Mouse (Mus musculus) limb, embryonic 10.5 days (tissue): ENCODE data around the gene Ciart. TPM values are rescaled to one million over a fixed set of nuclear protein-coding genes. Genes with fewer than 3 reads are reported as not detected.
"Not testable (repeated sequence)": the region's sequence is repeated elsewhere in the genome, so short reads cannot be mapped to it uniquely, and the experiment has no call there.

Experiments
- DNase-seq: peaks from one replicate; pipeline ENCODE4 v3.0.0-alpha.2; 2017; ENCODE audit warnings: low spot score
- H3K27ac ChIP-seq: fragments of 300-500 bp; sonication (generic); 2 replicates; pipeline ENCODE4 v1.5.1; 2016; ENCODE audit warnings: mild to moderate bottlenecking
- H3K27me3 ChIP-seq: fragments of 300-500 bp; sonication (generic); 2 replicates; pipeline ENCODE4 v1.6.1; 2016; ENCODE audit warnings: low read depth, mild to moderate bottlenecking; ENCODE audit not compliant: poor library complexity, severe bottlenecking
- H3K36me3 ChIP-seq: fragments of 300-500 bp; sonication (generic); 2 replicates; pipeline ENCODE4 v1.6.1; 2016; ENCODE audit warnings: mild to moderate bottlenecking, moderate library complexity
- H3K4me1 ChIP-seq: fragments of 300-500 bp; sonication (generic); 2 replicates; pipeline ENCODE4 v1.6.1; 2016
- H3K4me3 ChIP-seq: fragments of 300-500 bp; sonication (generic); 2 replicates; pipeline ENCODE4 v1.5.1; 2016; ENCODE audit warnings: mild to moderate bottlenecking, moderate library complexity
- H3K9me3 ChIP-seq: fragments of 300-500 bp; sonication (generic); replicated peaks from 2 replicates; pipeline ENCODE4 v1.6.1; 2016; ENCODE audit warnings: mild to moderate bottlenecking
- WGBS: fragments of 180-500 bp; shearing (Covaris S2); methylation state at CpG from one replicate; pipeline ENCODE4 v1.1.7; 2016; 5-methylcytosine and 5-hydroxymethylcytosine counted together
- polyA plus RNA-seq: library from polyadenylated mRNA; unstranded; fragments of >200 nt; fragmentation: Nextera tagmentation; extraction: Ambion mirVana; gene quantifications from 2 replicates; pipeline ENCODE4 v1.2.1, GENCODE M21; 2016

Ciart gene
- polyA plus RNA-seq, 1 experiment from 2014 or later = 8.8 TPM

DNA sequence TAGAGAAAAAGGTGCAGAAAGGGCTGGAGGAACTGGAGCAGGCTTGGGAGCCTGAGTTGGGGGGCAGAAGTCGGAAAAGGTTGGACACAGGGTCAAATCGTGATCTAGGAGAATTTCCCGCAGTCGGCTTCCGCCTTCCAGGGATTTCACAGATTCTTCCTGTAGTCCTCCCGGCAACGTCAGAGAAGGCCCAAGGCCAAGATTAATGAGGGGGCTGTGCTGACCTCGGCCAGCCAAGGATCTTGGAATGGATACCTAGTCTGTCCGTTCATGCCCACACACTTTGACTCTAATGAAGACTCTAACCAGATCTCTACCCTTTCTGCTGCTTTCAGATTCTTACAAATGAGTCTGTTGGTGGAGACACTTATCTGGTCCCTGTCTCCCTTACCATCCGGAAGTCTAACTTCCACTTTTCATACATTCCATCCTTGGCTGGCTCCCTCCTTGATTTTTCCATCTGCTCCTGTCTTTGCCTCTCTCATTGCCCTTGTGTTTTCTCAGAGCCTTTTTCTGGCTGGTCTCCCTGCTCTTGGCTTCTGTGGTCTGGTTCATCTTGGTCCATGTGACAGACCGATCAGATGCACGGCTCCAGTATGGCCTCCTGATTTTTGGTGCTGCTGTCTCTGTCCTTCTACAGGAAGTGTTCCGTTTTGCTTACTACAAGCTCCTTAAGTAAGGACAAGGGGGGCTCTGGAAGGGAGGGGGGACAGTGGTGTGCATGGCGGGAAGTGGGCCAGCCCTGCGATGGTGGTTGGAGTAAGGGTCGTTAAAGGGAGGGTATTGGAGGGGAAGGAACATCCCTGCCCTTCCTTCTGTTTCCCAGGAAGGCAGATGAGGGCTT, 12.5 kb upstream of the Ciart start:
- H3K9me3 ChIP-seq = no peaks in the 10 kb centered on the region
- H3K4me1 ChIP-seq = peaks cover 46% of the 10 kb centered on the region
- peak overlapping the region; percentile 78 for H3K27ac ChIP-seq
- WGBS = 16% methylated on average over 16 of the region's 16 CpGs
- H3K36me3 ChIP-seq = peaks cover 28% of the 10 kb centered on the region
- no peaks in the 10 kb centered on the region for H3K27me3 ChIP-seq
- peak overlapping the region; percentile 77 for H3K4me3 ChIP-seq
- peak; percentile 47 for DNase-seq

DNA sequence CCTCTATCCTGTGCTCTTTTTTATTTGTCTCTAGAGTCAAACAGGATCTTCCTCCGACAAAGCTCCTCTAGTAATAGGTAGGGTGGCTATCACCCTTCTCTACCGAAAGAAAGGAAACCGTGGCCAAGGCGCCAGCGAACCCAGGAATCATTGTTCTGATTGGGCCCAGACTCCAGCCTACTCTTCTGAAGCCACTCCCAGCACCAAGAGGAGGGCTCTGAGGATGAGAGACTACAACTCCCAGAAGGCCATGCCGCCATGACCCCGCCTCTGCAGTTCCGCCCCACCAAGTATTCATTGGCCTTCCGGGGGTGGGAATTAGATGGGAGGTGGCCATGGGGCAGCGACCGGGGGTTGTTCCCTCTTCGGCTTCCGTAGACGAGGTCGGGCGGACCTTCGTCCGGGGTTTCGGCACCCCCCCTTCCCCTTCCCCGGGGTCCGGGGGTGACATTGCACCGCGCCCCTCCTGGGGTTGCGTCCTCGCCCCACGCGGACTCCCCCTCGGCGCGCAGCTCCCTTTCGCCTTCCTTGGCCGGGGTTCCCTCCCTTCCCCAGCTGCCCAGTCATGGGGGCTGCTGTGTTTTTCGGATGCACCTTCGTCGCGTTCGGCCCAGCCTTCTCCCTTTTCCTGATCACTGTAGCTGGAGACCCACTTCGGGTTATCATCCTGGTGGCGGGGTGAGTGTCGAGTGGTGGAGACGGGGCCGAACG, 11.7 kb upstream of the Ciart start, which contains the start of gene Aph1a:
Aph1a (plus strand) TSS at position 364 of the 711 bp plus-strand sequence.
- peaks cover 20% of the 10 kb centered on the region for H3K36me3 ChIP-seq
- DNase-seq = peak; percentile 92
- not testable (repeated sequence) for H3K9me3 ChIP-seq, H3K27me3 ChIP-seq
- WGBS = under 1% methylated on average over 30 of the region's 43 CpGs
- H3K4me1 ChIP-seq = peaks cover 50% of the 10 kb centered on the region
- H3K4me3 ChIP-seq = peak within 1 kb of the TSS; percentile 77
- H3K27ac ChIP-seq = peak within 1 kb of the TSS; percentile 78

DNA sequence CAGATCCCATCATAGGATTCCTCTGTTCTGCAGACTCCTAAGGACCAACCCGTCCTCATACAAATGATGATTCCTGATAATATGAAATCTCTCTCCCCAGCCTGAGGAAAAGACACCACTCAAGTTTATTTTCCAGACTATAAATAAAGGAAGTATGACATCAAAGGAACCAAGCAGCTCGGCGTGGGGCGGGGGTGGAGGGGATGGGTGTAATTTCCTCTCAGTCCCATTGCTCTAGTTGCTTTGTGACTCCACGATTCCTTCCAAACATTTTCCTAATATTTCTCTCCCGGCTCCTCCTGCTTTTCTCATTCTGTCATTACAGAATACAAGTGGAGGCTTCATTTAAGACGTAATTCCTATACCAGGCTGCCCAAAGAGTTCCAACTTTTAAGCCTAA, 11.1 kb upstream of the Ciart start:
- Histone ChIP-seq H3K36me3 (peaks cover 14% of the 10 kb centered on the region), H3K27ac (peak overlapping the region; percentile 78), H3K27me3 (no peaks in the 10 kb centered on the region), H3K9me3 (no peaks in the 10 kb centered on the region), H3K4me3 (peak overlapping the region; percentile 77), H3K4me1 (peaks cover 50% of the 10 kb centered on the region)
- peak; percentile 39 for DNase-seq
- 11% methylated on average over 7 of the region's 7 CpGs for WGBS

- H3K4me3 ChIP-seq = peak overlapping the region; percentile 39
- H3K9me3 ChIP-seq = no peaks in the 10 kb centered on the region
- no peaks in the 10 kb centered on the region for H3K27me3 ChIP-seq
- H3K27ac ChIP-seq = peak overlapping the region; percentile 78
- 35% methylated on average over 11 of the region's 11 CpGs for WGBS
- H3K4me1 ChIP-seq = peaks cover 50% of the 10 kb centered on the region
- DNase-seq = no peak
- H3K36me3 ChIP-seq = peaks cover 6% of the 10 kb centered on the region; the same call in 1 of the 2 replicates
Measured at GRCm38 (mm10) chr3:95892066-95893052, 10.3 kb upstream of the Ciart start.

- H3K9me3 ChIP-seq = no peaks in the 10 kb centered on the region
- H3K4me3 ChIP-seq = peak within 1 kb of the TSS; percentile 39
- H3K27ac ChIP-seq = peak within 1 kb of the TSS; percentile 78
- H3K36me3 ChIP-seq = peaks cover 5% of the 10 kb centered on the region; the same call in 1 of the 2 replicates
- H3K4me1 ChIP-seq = peaks cover 50% of the 10 kb centered on the region
- peak; percentile 44 for DNase-seq
- H3K27me3 ChIP-seq = no peaks in the 10 kb centered on the region
- WGBS = 21% methylated on average over 12 of the region's 12 CpGs
Measured at GRCm38 (mm10) chr3:95891211-95892065, 9.4 kb upstream of the Ciart start, which contains the start of gene BC028528. Gene BC028528 (minus strand): TSS chr3:95892005.

DNA sequence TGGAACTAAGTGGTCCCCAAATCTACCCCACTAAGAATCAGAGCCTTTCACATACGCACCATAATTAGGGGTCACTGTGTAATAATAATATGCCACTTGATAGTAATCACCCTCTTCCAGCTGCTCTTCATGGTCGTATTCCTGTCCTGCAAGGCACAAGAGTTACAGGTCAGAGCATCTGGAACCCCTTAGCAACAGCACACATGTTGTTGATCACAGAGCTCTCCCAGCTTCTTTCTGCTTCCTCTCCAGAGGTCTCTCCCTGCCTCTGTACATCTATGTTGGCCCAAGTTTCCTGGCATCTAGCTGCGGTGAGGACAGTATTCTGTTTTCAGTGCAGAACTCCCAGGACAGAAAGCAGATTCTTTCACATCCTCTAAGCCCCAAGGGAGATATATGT, 7.6 kb upstream of the Ciart start:
- H3K27me3 ChIP-seq = no peaks in the 10 kb centered on the region
- 17% methylated on average over 3 of the region's 3 CpGs for WGBS
- DNase-seq = peak; percentile 71
- no peaks in the 10 kb centered on the region for H3K9me3 ChIP-seq
- H3K36me3 ChIP-seq = no peaks in the 10 kb centered on the region
- H3K4me1 ChIP-seq = peaks cover 39% of the 10 kb centered on the region
- no peak overlapping the region for H3K4me3 ChIP-seq
- peak overlapping the region; percentile 66 for H3K27ac ChIP-seq

- Histone ChIP-seq H3K4me3 (no peak overlapping the region), H3K4me1 (peaks cover 32% of the 10 kb centered on the region), H3K9me3 (no peaks in the 10 kb centered on the region), H3K27me3 (no peaks in the 10 kb centered on the region), H3K27ac (no peak overlapping the region; the same call in 1 of the 2 replicates), H3K36me3 (no peaks in the 10 kb centered on the region)
- 84% methylated on average over 4 of the region's 4 CpGs for WGBS
- no peak for DNase-seq
Measured at GRCm38 (mm10) chr3:95887596-95887995, 5.5 kb upstream of the Ciart start.

DNA sequence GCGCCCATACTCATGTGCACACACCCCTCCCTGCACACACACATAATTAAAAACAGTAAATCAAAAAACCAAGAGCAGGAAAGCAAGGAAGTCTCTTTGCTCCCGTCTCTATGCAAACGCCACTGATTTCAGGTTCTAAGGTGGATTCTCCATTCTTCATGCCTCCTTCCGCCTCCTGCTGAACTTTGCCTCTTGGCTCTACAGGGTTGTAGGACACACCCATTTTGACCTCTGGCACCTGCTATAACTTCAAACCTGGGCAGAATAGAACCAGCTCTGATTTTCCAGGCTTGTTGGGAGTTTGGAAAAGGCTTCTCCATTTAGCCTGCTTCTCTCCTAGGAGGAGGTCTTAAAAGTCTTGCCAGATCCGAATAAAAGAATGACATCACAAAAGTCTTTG, 2.3 kb upstream of the Ciart start:
- 65% methylated on average over 5 of the region's 5 CpGs for WGBS
- Histone ChIP-seq H3K36me3 (no peaks in the 10 kb centered on the region), H3K4me1 (peaks cover 22% of the 10 kb centered on the region), H3K27ac (no peak overlapping the region), H3K4me3 (no peak overlapping the region), H3K27me3 (no peaks in the 10 kb centered on the region), H3K9me3 (no peaks in the 10 kb centered on the region)
- no peak for DNase-seq

DNA sequence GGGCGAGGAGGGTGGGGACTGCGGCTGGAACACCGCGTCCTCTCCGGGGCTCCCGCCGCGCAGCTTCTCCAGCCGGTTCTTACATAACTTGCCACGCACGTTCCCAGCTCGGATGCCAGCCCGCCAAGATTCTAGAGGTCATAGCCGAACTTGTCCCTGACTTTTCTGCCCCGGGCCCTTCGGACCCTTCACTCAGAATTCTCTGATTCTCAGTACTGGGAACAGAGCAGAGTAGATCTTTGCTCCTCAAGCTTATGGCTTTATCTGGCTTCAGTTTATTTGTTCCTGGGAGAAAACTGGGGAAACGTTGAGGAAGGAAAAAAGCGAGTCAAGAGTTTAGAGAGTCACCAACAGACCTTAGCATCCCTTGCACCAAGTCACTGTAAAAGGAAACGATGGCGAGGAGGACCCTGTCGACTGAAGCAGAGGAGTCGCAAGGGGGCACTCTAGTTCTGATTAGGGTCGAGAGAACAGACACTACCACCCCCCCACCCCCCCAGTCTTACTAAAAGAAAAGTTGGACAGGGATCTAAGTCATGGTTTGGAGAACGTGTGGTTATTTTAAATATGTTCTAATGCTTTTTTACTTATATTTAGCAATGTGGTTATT, 870 bp upstream of the Ciart start:
- peak overlapping the region; percentile 64 for H3K4me3 ChIP-seq
- DNase-seq = peak; percentile 49
- no peaks in the 10 kb centered on the region for H3K36me3 ChIP-seq
- H3K27me3 ChIP-seq = no peaks in the 10 kb centered on the region
- H3K9me3 ChIP-seq = no peaks in the 10 kb centered on the region
- WGBS = 2% methylated on average over 24 of the region's 24 CpGs
- H3K4me1 ChIP-seq = peaks cover 20% of the 10 kb centered on the region
- H3K27ac ChIP-seq = peak overlapping the region; percentile 75

- no peaks in the 10 kb centered on the region for H3K9me3 ChIP-seq
- 0 out of 2 replicates have a peak, but pooled peaks cover 5% of the 10 kb centered on the region for H3K36me3 ChIP-seq
- peaks cover 20% of the 10 kb centered on the region for H3K4me1 ChIP-seq
- WGBS = 90% methylated on average over 4 of the region's 4 CpGs
- DNase-seq = no peak
- H3K27ac ChIP-seq = no peak overlapping the region
- H3K27me3 ChIP-seq = no peaks in the 10 kb centered on the region
- H3K4me3 ChIP-seq = no peak overlapping the region
Measured at GRCm38 (mm10) chr3:95879063-95879462, 3.0 kb downstream of the Ciart start.

DNA sequence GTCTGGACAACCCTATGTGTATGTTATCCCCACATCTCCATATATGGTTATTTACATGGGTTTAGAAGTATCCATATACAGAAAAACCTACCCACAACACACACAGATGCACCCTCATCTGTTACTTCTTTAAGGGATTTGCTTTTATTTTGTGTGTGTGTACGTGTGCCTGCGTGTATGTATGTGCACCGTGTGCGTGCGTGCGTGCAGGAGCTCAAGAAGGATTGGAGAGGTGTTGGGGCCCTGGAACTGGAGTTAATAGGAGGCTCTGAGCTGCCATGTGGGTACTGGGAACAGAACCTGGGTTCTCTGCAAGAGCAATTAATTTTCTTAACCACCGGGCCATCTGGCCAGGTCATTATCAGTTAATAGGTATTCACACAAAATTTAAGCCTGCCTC, 10.0 kb downstream of the Ciart start:
- peak overlapping the region; percentile 84 for H3K27ac ChIP-seq
- WGBS = 82% methylated on average over 7 of the region's 7 CpGs

More for the DNA sequence above, 10.0 kb downstream of the Ciart start:
- H3K9me3 ChIP-seq = no peaks in the 10 kb centered on the region
- H3K4me3 ChIP-seq = peak overlapping the region; percentile 62
- H3K27me3 ChIP-seq = no peaks in the 10 kb centered on the region
- no peak for DNase-seq
- peaks cover 38% of the 10 kb centered on the region for H3K36me3 ChIP-seq
- peaks cover 17% of the 10 kb centered on the region for H3K4me1 ChIP-seq
